Mouse (Mus musculus): ENCODE data around the gene Ptpn4.

DNA sequence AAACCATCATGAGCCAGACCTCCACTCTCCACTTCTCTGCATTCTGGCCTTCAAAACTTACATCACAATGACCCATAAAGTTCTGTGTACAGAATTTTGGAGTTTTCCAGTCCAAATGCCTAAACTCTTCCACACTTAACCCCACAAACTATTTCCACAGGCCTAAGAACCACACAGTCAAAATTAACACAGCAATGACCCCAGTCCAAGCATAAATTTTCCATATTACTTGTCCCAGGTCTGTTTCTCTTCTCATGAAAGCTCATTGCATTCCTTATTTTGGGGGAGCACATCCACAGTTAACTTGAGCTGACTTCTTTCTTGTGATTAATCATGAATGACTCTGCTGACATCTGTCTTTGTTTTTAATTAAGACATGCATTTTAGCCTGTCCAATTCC, 101.7 kb downstream of the Ptpn4 start:
- TF ChIP-seq CTCF (IDR thresholded peaks at IDR 0.05; ENCODE audit: control insufficient read depth, insufficient read depth, insufficient read length) = no peak
- no peak for TF ChIP-seq MAX (IDR thresholded peaks at IDR 0.05)
- TF ChIP-seq FOSL1 (IDR thresholded peaks at IDR 0.05; ENCODE audit: insufficient read depth, low read length, poor library complexity, severe bottlenecking) = no peak
- no peak for TF ChIP-seq MYOD1 (IDR thresholded peaks at IDR 0.05; ENCODE audit: control insufficient read depth, insufficient read length, low read depth)
- TF ChIP-seq USF1 (IDR thresholded peaks at IDR 0.05; ENCODE audit: low read depth) = no peak

Measured in C2C12 (cell line).